ENCODE assay signal across 8 mouse cellular contexts in the genomic region with DNA sequence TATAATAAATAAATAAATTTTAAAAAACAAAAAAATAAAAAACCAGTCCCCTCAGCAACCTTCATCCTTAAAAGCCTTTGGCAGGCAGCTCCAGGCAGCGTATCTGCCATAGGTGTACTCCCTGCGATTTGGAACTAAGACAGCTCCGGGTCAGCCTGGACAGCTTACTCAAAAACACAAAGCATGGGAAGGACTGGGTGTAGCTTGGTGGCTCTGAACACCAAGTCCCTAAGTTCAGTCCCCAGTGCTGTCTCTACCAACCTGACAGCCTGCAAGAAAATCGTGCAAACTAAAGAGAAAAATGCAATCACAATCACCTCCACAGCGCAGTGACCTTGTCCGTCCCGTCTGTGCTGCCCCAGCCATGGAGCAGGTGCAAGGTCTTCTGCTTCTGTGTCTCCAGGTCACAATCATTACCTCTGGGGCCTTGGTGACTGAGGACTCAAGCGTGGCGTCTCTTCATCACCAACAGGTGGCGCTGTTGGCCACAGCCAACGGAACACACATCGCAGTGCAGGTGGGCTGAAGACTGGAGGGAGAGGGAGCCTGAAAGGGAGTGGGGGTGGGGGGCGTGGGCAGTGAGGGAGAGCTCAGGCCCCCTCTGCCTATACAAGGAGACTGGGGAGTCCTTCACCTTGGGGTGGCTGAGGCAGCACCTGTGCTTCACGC. TPM values are rescaled to one million over a fixed set of nuclear protein-coding genes. Genes with fewer than 3 reads are reported as not detected.
DNase-seq lines count a peak whose midpoint lies in the region; ATAC-seq and TF ChIP-seq lines count a peak whose summit lies in the region.

No protein-coding gene starts in this region.

- H3K27me3 ChIP-seq in intestine, embryonic 14.5 days (replicated peaks; ENCODE audit: control insufficient read depth, insufficient read depth, low read length), result no peaks in the 10 kb centered on the region
- H3K27me3 ChIP-seq in intestine, embryonic 16.5 days (replicated peaks; ENCODE audit: control insufficient read depth, insufficient read depth, low read length), result no peaks in the 10 kb centered on the region
- peaks cover 9% of the 10 kb centered on the region; the same call in 1 of the 2 replicates for H3K27me3 ChIP-seq in E14TG2a.4 (ENCODE audit: insufficient read depth, low read length)
- no peaks in the 10 kb centered on the region for H3K27me3 ChIP-seq in forebrain, embryonic 13.5 days
- no peaks in the 10 kb centered on the region for H3K27me3 ChIP-seq in liver, embryonic 14.5 days (ENCODE audit: control insufficient read depth, insufficient read depth, low read length)

- TF ChIP-seq EP300 in liver, embryonic 14.5 days (IDR thresholded peaks at IDR 0.05; ENCODE audit: low read depth), result no peak

- no peak for ATAC-seq in intestine, embryonic 14.5 days (replicated peaks; ENCODE audit: low FRiP score, low TSS enrichment, low read depth)
- ATAC-seq in intestine, embryonic 16.5 days, result no peak
- peak; percentile 48; the same call in 1 of the 2 replicates for ATAC-seq in forebrain, embryonic 13.5 days
- ATAC-seq in liver, embryonic 14.5 days (ENCODE audit: insufficient read depth), result no peak

- H3K4me2 ChIP-seq in intestine, embryonic 14.5 days (ENCODE audit: low read length), result no peak overlapping the region
- no peak overlapping the region for H3K4me2 ChIP-seq in intestine, embryonic 16.5 days (ENCODE audit: low read depth, low read length)
- H3K4me2 ChIP-seq in forebrain, embryonic 13.5 days, result no peak overlapping the region
- H3K4me2 ChIP-seq in liver, embryonic 14.5 days (ENCODE audit: low read depth), result no peak overlapping the region

- no peak overlapping the region for H3K4me3 ChIP-seq in intestine, embryonic 14.5 days (ENCODE audit: low read depth, low read length)
- H3K4me3 ChIP-seq in intestine, embryonic 16.5 days (ENCODE audit: low read length), result no peak overlapping the region
- no peak overlapping the region for H3K4me3 ChIP-seq in E14TG2a.4 (replicated peaks; ENCODE audit: low read length)
- no peak overlapping the region for H3K4me3 ChIP-seq in bone marrow macrophage, adult 2 months (ENCODE audit: insufficient read depth, low read length)
- H3K4me3 ChIP-seq in forebrain, embryonic 13.5 days, result no peak overlapping the region
- no peak overlapping the region for H3K4me3 ChIP-seq in liver, embryonic 14.5 days (ENCODE audit: insufficient read depth in 1 of 2, low read depth in 2 of 2, low read length in 2 of 2)

- WGBS in intestine, embryonic 14.5 days, result 40% methylated on average over 13 of the region's 14 CpGs
- 41% methylated on average over 14 of the region's 14 CpGs for WGBS in intestine, embryonic 16.5 days
- 36% methylated on average over 14 of the region's 14 CpGs for WGBS in forebrain, embryonic 13.5 days
- 27% methylated on average over 14 of the region's 14 CpGs for WGBS in liver, embryonic 14.5 days (ENCODE audit: insufficient replicate concordance)

- TF ChIP-seq POLR2A in bone marrow macrophage, adult 2 months (IDR thresholded peaks at IDR 0.05; ENCODE audit: borderline replicate concordance, low read depth, low read length), result no peak

- peak; percentile 76 for DNase-seq in intestine, embryonic 14.5 days (ENCODE audit: low spot score)
- DNase-seq in liver, embryonic 14.5 days (ENCODE audit: low read depth in 3 of 3, low spot score in 3 of 3), result no peak
- DNase-seq in retina, postnatal 1 day, result peak; percentile 83
- DNase-seq in thymus, postnatal 4 days, result peak; percentile 87

- H3K9me3 ChIP-seq in intestine, embryonic 14.5 days (ENCODE audit: control insufficient read depth, low read length), result no peaks in the 10 kb centered on the region
- no peaks in the 10 kb centered on the region for H3K9me3 ChIP-seq in intestine, embryonic 16.5 days (ENCODE audit: control insufficient read depth, low read length)
- no peaks in the 10 kb centered on the region for H3K9me3 ChIP-seq in E14TG2a.4 (ENCODE audit: low read length)
- H3K9me3 ChIP-seq in forebrain, embryonic 13.5 days (replicated peaks), result no peaks in the 10 kb centered on the region
- no peaks in the 10 kb centered on the region for H3K9me3 ChIP-seq in liver, embryonic 14.5 days (ENCODE audit: control insufficient read depth, low read length)

- peaks cover 14% of the 10 kb centered on the region for H3K4me1 ChIP-seq in intestine, embryonic 14.5 days (replicated peaks; ENCODE audit: control insufficient read depth, insufficient read depth, low read length)
- peaks cover 11% of the 10 kb centered on the region for H3K4me1 ChIP-seq in intestine, embryonic 16.5 days (ENCODE audit: control insufficient read depth, insufficient read depth, low read length)
- peaks cover 84% of the 10 kb centered on the region for H3K4me1 ChIP-seq in E14TG2a.4 (replicated peaks; ENCODE audit: low read depth, low read length)
- H3K4me1 ChIP-seq in bone marrow macrophage, adult 2 months (ENCODE audit: control insufficient read depth, insufficient read depth, low read length), result peaks cover 20% of the 10 kb centered on the region
- peaks cover 6% of the 10 kb centered on the region; the same call in 1 of the 2 replicates for H3K4me1 ChIP-seq in forebrain, embryonic 13.5 days
- peaks cover 0 to 7% of the 10 kb centered on the region in 2 experiments; a peak in 2 of 4 replicates for H3K4me1 ChIP-seq in liver, embryonic 14.5 days (replicated peaks; ENCODE audit: control insufficient read depth in 2 of 2, insufficient read depth in 2 of 2, low read length in 1 of 2)

- no peak overlapping the region for H3K9ac ChIP-seq in intestine, embryonic 14.5 days (ENCODE audit: low read length)
- no peak overlapping the region for H3K9ac ChIP-seq in intestine, embryonic 16.5 days (ENCODE audit: low read depth, low read length)
- H3K9ac ChIP-seq in forebrain, embryonic 13.5 days, result no peak overlapping the region
- no peak overlapping the region for H3K9ac ChIP-seq in liver, embryonic 14.5 days (replicated peaks)

- no peak overlapping the region for H3K27ac ChIP-seq in intestine, embryonic 14.5 days (ENCODE audit: low read depth)
- no peak overlapping the region for H3K27ac ChIP-seq in intestine, embryonic 16.5 days (ENCODE audit: low read length)
- no peak overlapping the region for H3K27ac ChIP-seq in bone marrow macrophage, adult 2 months (ENCODE audit: insufficient read depth, low read depth, low read length)
- no peak overlapping the region for H3K27ac ChIP-seq in forebrain, embryonic 13.5 days
- H3K27ac ChIP-seq in liver, embryonic 14.5 days, result no peak overlapping the region

- TF ChIP-seq CTCF in E14TG2a.4 (conservative IDR thresholded peaks at IDR 0.05; ENCODE audit: low read length), result peak; percentile 91
- peak; percentile 71 for TF ChIP-seq CTCF in bone marrow macrophage, adult 2 months (IDR thresholded peaks at IDR 0.05; ENCODE audit: low read depth, low read length)
- peak; percentile 99 for TF ChIP-seq CTCF in liver, embryonic 14.5 days (IDR thresholded peaks at IDR 0.05; ENCODE audit: low read depth)

- H3K36me3 ChIP-seq in intestine, embryonic 14.5 days (ENCODE audit: control insufficient read depth, insufficient read depth, low read length), result peaks cover 51% of the 10 kb centered on the region
- peaks cover 5% of the 10 kb centered on the region for H3K36me3 ChIP-seq in intestine, embryonic 16.5 days (ENCODE audit: control insufficient read depth, insufficient read depth, low read length)
- H3K36me3 ChIP-seq in E14TG2a.4 (ENCODE audit: insufficient read depth, low read length), result peaks cover 13% of the 10 kb centered on the region
- H3K36me3 ChIP-seq in forebrain, embryonic 13.5 days (ENCODE audit: poor library complexity, severe bottlenecking), result peaks cover 49% of the 10 kb centered on the region
- no peaks in the 10 kb centered on the region for H3K36me3 ChIP-seq in liver, embryonic 14.5 days (replicated peaks; ENCODE audit: control insufficient read depth, insufficient read depth, low read depth)

RNA-seq across cellular contexts. Expression of gene Def6, which starts 3.4 kb away (rescaled TPM):
- 1.9 and 2.6 TPM in 2 replicates for polyA plus RNA-seq in intestine, embryonic 14.5 days (2014; fragmentation: Nextera tagmentation; extraction: Ambion mirVana)
- polyA plus RNA-seq in intestine, embryonic 16.5 days (2015; fragmentation: Nextera tagmentation; extraction: Ambion mirVana), result 3.0 and 3.6 TPM in 2 replicates
- polyA plus RNA-seq in bone marrow macrophage, adult 2 months (2012; ENCODE audit: insufficient read depth, insufficient read length, missing spikeins), result 41.4 and 44.7 TPM in 2 replicates
- 3.3 and 3.6 TPM in 2 replicates for polyA plus RNA-seq in forebrain, embryonic 13.5 days (2015; fragmentation: Nextera tagmentation; extraction: Ambion mirVana)
- 6.6 and 10.4 TPM in 2 replicates for polyA plus RNA-seq in liver, embryonic 14.5 days (2012; rRNA removed)
- 5.5 and 5.7 TPM in 2 replicates for polyA plus RNA-seq in liver, embryonic 14.5 days (2014; fragmentation: Nextera tagmentation; extraction: Ambion mirVana)

RNA-seq across cellular contexts. Expression of gene Zfp523, which starts 27.3 kb away (rescaled TPM):
- polyA plus RNA-seq in intestine, embryonic 14.5 days (2014; fragmentation: Nextera tagmentation; extraction: Ambion mirVana), result 31.8 and 32.4 TPM in 2 replicates
- 22.1 and 23.7 TPM in 2 replicates for polyA plus RNA-seq in intestine, embryonic 16.5 days (2015; fragmentation: Nextera tagmentation; extraction: Ambion mirVana)
- 7.7 and 12.0 TPM in 2 replicates for polyA plus RNA-seq in bone marrow macrophage, adult 2 months (2012; ENCODE audit: insufficient read depth, insufficient read length, missing spikeins)
- 32.7 and 34.5 TPM in 2 replicates for polyA plus RNA-seq in forebrain, embryonic 13.5 days (2015; fragmentation: Nextera tagmentation; extraction: Ambion mirVana)
- 6.1 and 7.5 TPM in 2 replicates for polyA plus RNA-seq in liver, embryonic 14.5 days (2012; rRNA removed)
- polyA plus RNA-seq in liver, embryonic 14.5 days (2014; fragmentation: Nextera tagmentation; extraction: Ambion mirVana), result 4.3 and 5.4 TPM in 2 replicates

RNA-seq across cellular contexts. Expression of gene Ppard, which starts 28.3 kb away (rescaled TPM):
- polyA plus RNA-seq in intestine, embryonic 14.5 days (2014; fragmentation: Nextera tagmentation; extraction: Ambion mirVana), result 2.1 and 2.5 TPM in 2 replicates
- polyA plus RNA-seq in intestine, embryonic 16.5 days (2015; fragmentation: Nextera tagmentation; extraction: Ambion mirVana), result 2.2 and 2.3 TPM in 2 replicates
- polyA plus RNA-seq in bone marrow macrophage, adult 2 months (2012; ENCODE audit: insufficient read depth, insufficient read length, missing spikeins), result 29.5 and 30.6 TPM in 2 replicates
- 1.4 and 1.8 TPM in 2 replicates for polyA plus RNA-seq in forebrain, embryonic 13.5 days (2015; fragmentation: Nextera tagmentation; extraction: Ambion mirVana)
- 5.6 and 6.5 TPM in 2 replicates for polyA plus RNA-seq in liver, embryonic 14.5 days (2012; rRNA removed)
- polyA plus RNA-seq in liver, embryonic 14.5 days (2014; fragmentation: Nextera tagmentation; extraction: Ambion mirVana), result 0.76 and 0.92 TPM in 2 replicates

Comparison
In these comparisons a context has a peak if more than half of its experiments do, and no peak if none do; other contexts are left out.
1. DNase-seq: peak in intestine, embryonic 14.5 days (single experiment), retina, postnatal 1 day (single experiment) and thymus, postnatal 4 days (single experiment); none in liver, embryonic 14.5 days (0 of 3).
2. Peak in every context shown above with its lines, with median percentiles within 50 percentile points of each other: CTCF ChIP-seq.